Mouse (Mus musculus): ENCODE data around the gene Olfr372.
"Not testable (repeated sequence)": the region's sequence is repeated elsewhere in the genome, so short reads cannot be mapped to it uniquely, and the experiment has no call there.

Gene Olfr372

GRCm38 (mm10) chr8:72040918-72041317, at the start of gene Olfr372:
Gene Olfr372, plus strand, starts transcription at chr8:72041218.
- DNase-seq (ENCODE audit: low read depth, low spot score) = not testable (repeated sequence)

DNA sequence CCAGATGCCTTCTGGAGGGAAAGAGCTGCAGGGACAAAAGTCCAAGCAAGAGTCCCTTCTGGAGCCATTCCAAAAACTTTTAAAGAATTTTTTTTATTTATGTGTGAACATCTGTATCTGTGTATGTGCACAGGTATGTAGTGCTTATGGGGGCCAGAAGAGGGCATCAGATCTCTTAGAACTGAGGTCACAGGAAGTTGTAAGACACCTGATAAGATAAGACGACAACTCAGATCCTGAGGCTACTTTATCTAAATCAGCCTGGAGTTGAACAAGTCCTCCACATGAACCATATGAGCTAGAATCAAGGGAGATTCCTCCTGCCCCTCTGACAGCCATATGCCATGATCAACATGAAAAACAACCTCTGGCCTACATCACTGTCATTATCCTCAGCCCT, 41.6 kb upstream of the Olfr372 start:
- DNase-seq (ENCODE audit: low read depth, low spot score) = no peak

DNA sequence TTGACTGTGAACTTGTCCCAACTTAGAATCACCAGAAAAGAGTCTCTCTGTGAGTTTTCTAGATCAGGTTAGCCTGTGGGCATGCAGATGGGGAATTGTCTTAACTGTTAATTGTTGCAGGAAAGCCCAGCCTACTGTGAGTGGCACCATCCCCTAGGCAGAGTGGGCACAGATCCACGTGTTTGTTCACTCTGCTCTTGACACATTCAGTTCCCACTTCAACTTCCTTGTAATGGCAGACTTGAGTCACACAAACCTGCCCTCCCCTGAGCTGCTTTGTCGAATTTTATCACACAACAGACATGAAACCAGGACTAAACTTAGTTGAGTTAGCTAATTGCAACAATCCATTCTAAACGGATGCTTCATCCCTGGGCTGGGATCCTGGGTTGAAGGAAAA, 40.8 kb upstream of the Olfr372 start:
- DNase-seq (ENCODE audit: low read depth, low spot score) = no peak

DNA sequence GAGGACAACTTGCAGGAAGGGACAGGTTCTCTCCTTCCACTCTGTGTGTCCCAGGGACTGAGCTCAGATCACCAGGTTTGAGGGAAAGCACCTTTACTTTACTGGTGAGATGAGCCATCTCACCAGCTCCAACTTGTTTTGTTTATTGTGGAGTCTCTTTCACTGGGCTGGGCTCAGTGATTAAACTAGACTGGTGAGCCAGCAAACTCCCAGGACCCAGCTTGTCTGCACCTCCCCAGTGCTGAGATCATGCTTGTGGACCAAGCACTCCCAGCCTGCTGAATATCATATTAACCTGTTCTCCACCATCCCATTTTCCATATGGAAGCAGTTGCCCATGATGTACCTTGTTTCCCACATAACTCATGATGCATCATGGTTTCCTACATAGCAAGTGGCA, 38.1 kb upstream of the Olfr372 start:
- DNase-seq (ENCODE audit: low read depth, low spot score) = no peak

DNA sequence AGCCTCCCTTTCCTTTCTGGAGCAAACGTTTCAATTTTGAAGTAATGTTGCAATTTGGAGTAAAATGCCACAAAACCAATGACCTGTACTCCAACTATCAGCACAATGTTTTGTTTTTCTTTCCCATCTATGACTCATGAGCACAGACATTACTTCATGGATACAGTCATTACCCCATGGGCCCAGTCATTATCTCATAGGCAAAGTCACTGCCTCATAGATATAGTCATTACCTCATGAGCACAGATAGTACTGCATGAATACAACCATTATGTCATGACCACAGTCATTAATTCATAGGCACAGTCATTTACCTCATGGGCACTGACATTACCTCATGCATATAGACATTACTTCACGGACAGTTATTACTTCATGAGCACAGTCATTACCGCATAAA, 35.1 kb upstream of the Olfr372 start:
- DNase-seq (ENCODE audit: low read depth, low spot score) = no peak

DNA sequence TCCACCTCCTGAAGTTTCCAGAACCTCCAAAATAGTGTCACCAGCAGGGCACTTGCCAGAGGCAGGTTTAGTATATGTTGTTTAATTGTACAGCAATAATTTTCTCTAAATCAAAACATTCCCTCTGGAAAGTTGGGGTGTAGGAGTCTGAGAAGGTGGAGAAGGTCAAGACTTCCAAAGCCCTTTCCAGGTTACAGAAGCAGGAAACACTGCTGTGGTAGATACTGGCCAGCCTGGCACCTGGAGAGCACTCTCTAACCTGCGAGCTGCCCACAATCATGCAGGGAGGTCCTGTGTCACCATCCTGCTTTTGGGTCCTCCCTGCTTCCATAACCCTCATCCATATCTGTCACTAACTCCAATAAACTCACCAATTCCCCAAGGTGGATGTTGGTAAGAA, 34.3 kb upstream of the Olfr372 start:
- DNase-seq (ENCODE audit: low read depth, low spot score) = no peak

- DNase-seq (ENCODE audit: low read depth, low spot score) = no peak
Observed at GRCm38 (mm10) chr8:72008134-72008641, 32.8 kb upstream of the Olfr372 start.

- DNase-seq (ENCODE audit: low read depth, low spot score) = no peak
Observed at GRCm38 (mm10) chr8:72009473-72009872, 31.5 kb upstream of the Olfr372 start, which contains the start of gene Cyp4f18. Gene Cyp4f18, minus strand, starts transcription at chr8:72009626.

- not testable (repeated sequence) for DNase-seq (ENCODE audit: low read depth, low spot score)
Observed at GRCm38 (mm10) chr8:72013506-72014228, 27.4 kb upstream of the Olfr372 start.

DNA sequence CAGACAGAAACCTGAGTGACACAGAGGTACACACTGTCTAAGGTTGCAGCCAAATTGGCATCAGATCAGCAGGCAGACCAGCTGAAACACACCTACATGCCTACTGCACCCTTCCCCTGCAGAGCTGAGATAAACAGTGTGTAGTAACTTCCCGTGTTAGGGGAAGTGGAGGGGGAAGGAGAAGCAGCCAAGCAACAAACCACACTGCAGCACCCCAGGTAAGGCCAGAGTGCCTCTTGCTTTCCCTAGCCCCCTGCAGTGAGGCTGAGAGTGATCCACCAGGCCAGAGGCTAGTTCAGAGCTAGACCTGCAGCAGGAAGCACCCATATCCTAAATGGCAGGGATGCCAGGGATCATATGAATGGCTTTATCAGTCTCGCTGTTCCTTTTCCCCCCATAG, 23.7 kb upstream of the Olfr372 start:
- DNase-seq (ENCODE audit: low read depth, low spot score) = not testable (repeated sequence)

DNA sequence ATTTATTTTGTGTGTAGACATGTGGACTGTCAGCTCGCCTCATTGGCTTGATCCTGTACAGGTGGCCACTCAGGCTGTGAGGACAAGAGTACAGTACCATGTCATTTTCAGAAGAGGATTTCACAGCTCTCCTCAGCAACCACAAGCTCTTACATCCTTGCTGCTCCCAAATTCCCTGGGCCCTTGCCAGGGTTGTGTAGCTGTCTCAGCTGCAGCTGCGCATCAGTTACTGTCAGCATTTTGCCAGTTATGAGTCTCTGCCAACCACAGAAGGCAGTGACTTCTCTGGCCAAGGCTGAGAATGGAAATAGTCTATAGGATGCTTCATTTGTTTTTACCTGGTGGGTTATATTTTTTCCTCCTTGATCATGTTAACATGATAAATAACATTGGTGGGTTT, 22.9 kb upstream of the Olfr372 start:
- no peak for DNase-seq (ENCODE audit: low read depth, low spot score)

- DNase-seq (ENCODE audit: low read depth, low spot score) = not testable (repeated sequence)
Observed at GRCm38 (mm10) chr8:72019022-72019421, 22.0 kb upstream of the Olfr372 start.

- DNase-seq (ENCODE audit: low read depth, low spot score) = no peak
Observed at GRCm38 (mm10) chr8:72019816-72020215, 21.2 kb upstream of the Olfr372 start.

DNA sequence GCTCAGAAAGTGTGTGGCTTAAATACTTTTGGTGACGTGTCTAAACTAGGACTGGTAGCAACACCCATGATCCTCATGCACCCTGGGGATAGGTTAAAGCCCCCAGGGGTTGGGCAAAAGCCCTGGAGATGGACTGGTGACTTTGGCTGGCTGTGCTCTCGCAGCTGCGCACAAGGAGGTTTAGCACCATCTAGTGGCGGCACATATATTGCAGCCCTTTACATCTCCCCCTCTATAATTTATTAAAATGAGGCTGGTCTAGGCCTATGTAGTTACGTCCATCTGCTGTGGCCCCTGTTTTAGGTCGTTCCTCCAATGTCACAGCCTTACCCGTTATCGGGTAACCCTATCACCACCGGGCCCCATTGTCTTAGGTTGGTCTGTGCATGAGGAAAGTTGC, 16.1 kb upstream of the Olfr372 start:
- DNase-seq (ENCODE audit: low read depth, low spot score) = not testable (repeated sequence)

- DNase-seq (ENCODE audit: low read depth, low spot score) = not testable (repeated sequence)
Observed at GRCm38 (mm10) chr8:72032926-72033325, 8.1 kb upstream of the Olfr372 start.

DNA sequence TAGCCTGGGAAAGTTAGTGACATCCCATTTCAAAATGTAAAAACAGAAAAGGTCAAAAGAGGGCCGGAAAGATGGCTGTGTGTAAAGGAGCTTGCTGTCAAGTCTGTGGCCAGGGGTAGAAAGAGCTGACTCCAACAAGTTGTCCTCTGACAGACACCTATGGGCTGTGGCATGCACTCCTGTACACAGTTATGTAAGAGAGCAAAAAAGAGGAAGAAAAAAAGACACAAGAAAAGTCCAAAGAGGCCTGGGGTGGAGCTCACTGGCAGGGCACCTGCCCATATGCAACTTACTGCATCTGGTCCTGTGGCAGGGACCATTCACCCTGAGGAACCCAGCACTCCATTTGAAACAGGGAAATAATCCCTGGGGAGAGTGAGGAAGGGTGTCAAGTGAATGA, 1.5 kb downstream of the Olfr372 start:
- no peak for DNase-seq (ENCODE audit: low read depth, low spot score)

- not testable (repeated sequence) for DNase-seq (ENCODE audit: low read depth, low spot score)
Observed at GRCm38 (mm10) chr8:72054633-72055032, 13.6 kb downstream of the Olfr372 start.

DNA sequence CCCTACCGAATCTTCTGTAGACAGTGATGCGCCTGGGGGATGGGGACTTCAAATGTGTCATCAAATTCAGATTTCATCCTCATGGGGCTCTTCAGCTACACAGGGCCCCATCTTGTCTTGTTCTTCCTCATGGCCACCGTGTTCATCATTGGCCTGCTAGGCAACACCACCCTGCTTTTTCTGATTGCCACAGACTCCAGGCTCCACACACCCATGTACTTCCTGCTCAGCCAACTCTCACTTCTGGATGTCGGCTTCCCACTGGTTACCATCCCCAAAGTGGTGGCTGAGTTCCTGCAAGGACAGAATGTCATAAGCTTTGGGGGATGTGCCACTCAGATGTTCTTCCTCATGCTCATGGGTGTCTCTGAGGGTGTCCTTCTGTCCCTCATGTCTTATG, 16.6 kb downstream of the Olfr372 start:
- DNase-seq (ENCODE audit: low read depth, low spot score) = not testable (repeated sequence)

DNA sequence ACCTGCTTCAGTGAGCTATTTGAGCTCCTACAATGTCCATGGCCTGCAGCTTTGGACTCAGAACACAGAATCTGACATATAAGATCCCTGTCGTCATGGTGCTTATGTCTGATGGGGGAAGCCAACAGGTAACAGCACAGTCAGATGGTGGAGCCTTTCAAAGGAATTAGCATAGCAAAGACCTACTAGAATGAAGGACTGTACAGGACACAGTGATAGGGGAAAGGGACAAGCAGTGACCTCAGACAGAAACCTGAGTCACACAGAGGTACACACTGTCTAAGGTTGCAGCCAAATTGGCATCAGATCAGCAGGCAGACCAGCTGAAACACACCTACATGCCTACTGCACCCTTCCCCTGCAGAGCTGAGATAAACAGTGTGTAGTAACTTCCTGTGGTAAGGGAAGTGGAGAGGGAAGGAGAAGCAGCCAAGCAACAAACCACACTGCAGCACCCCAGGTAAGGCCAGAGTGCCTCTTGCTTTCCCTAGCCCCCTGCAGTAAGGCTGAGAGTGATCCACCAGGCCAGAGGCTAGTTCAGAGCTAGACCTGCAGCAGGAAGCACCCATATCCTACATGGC, 25.9 kb downstream of the Olfr372 start:
- DNase-seq (ENCODE audit: low read depth, low spot score) = not testable (repeated sequence)

DNA sequence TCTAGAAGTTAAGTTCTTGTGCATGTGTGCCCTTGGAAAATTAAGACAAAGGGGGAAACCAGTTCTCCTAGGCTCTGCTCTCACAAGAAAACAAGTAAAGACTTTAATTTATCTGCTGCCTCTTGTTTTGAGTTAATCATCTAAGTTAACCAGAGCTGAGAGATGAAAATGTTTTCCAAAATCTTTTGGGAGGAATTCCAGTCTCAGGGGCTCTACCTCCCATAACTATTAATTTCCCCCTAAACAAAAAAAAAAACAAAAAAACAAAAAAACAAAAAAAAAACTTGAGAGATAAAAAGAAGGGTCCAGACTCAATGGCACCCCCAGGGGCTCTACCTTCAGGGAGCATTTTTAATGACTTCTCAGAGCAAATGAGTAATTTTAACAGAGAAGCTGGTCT, 41.9 kb downstream of the Olfr372 start, which contains the start of gene Olfr373:
Gene Olfr373 (plus strand): TSS at position 301 of the 400 bp plus-strand sequence.
- not testable (repeated sequence) for DNase-seq (ENCODE audit: low read depth, low spot score)

- DNase-seq (ENCODE audit: low read depth, low spot score) = no peak
Observed at GRCm38 (mm10) chr8:72084744-72085143, 43.7 kb downstream of the Olfr372 start.

GRCm38 (mm10) chr8:72087611-72088010, 46.6 kb downstream of the Olfr372 start:
- DNase-seq (ENCODE audit: low read depth, low spot score) = not testable (repeated sequence)

DNA sequence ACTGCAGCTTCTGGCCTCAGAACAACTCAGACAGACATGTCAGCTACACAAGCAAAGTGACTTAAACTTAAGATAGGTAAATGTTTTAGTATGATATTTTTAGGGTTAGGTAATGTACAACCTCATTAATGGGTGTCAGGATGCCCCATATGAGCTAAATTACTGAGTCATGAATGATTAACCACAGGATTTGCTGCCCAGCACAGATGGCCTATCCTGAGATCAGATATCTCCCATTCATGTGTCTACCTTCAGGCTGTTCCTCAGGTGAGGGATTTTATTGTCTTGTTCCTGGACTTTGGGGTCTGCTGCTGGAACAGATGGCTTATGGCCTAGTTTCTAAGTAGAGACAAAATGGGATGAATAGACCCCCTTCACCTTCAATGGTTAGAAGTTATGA, 55.7 kb downstream of the Olfr372 start:
- DNase-seq (ENCODE audit: low read depth, low spot score) = not testable (repeated sequence)
